ENCODE assay signal across 14 mouse cellular contexts in genomic region chr1:179568690-179569398, GRCm38 (mm10). TPM values are rescaled to one million over a fixed set of nuclear protein-coding genes. Genes with fewer than 3 reads are reported as not detected.
DNase-seq lines count a peak whose midpoint lies in the region; ATAC-seq lines count a peak whose summit lies in the region.
"Had no signal": no experiment of that assay in that cellular context is flagged by ENCODE, and none has a peak within 500 bp of the region (broad histone marks: within the 10 kb centered on the region; RNA-seq: fewer than 3 reads in every experiment).

No protein-coding gene starts in this region.

- peaks cover 33% of the 10 kb centered on the region for H3K4me1 ChIP-seq in heart, embryonic 10.5 days
- H3K4me1 ChIP-seq in embryonic facial prominence, embryonic 10.5 days, result peaks cover 42% of the 10 kb centered on the region
- peaks cover 15% of the 10 kb centered on the region for H3K4me1 ChIP-seq in liver, embryonic 16.5 days (ENCODE audit: control insufficient read depth, low read depth, low read length)
- H3K4me1 ChIP-seq in forebrain, embryonic 14.5 days (ENCODE audit: control insufficient read depth, insufficient read depth, low read length), result no peaks in the 10 kb centered on the region
- H3K4me1 ChIP-seq: midbrain, embryonic 15.5 days had no signal

- no peaks in the 10 kb centered on the region for H3K9me3 ChIP-seq in heart, embryonic 10.5 days
- H3K9me3 ChIP-seq in embryonic facial prominence, embryonic 10.5 days, result no peaks in the 10 kb centered on the region
- no peaks in the 10 kb centered on the region for H3K9me3 ChIP-seq in liver, embryonic 16.5 days (replicated peaks; ENCODE audit: control insufficient read depth, low read length)
- no peaks in the 10 kb centered on the region for H3K9me3 ChIP-seq in forebrain, embryonic 14.5 days (replicated peaks; ENCODE audit: control insufficient read depth, low read length)
- H3K9me3 ChIP-seq: forebrain, embryonic 10.5 days; midbrain, embryonic 15.5 days had no signal

- H3K9ac ChIP-seq in liver, embryonic 16.5 days (ENCODE audit: low read depth, low read length), result no peak overlapping the region
- no peak overlapping the region for H3K9ac ChIP-seq in forebrain, embryonic 14.5 days (ENCODE audit: low read length)
- H3K9ac ChIP-seq: midbrain, embryonic 15.5 days had no signal

- H3K27me3 ChIP-seq in heart, embryonic 10.5 days (ENCODE audit: insufficient read depth, poor library complexity, severe bottlenecking), result no peaks in the 10 kb centered on the region
- H3K27me3 ChIP-seq in embryonic facial prominence, embryonic 10.5 days (replicated peaks; ENCODE audit: low read depth, poor library complexity, severe bottlenecking), result no peaks in the 10 kb centered on the region
- no peaks in the 10 kb centered on the region for H3K27me3 ChIP-seq in liver, embryonic 16.5 days (ENCODE audit: control insufficient read depth, insufficient read depth, low read depth, low read length)
- no peaks in the 10 kb centered on the region for H3K27me3 ChIP-seq in forebrain, embryonic 14.5 days (replicated peaks; ENCODE audit: control insufficient read depth, insufficient read depth, low read length)
- H3K27me3 ChIP-seq: midbrain, embryonic 15.5 days had no signal

- H3K4me3 ChIP-seq in heart, embryonic 10.5 days, result no peak overlapping the region
- no peak overlapping the region for H3K4me3 ChIP-seq in embryonic facial prominence, embryonic 10.5 days
- H3K4me3 ChIP-seq in liver, embryonic 16.5 days (ENCODE audit: low read depth, low read length), result no peak overlapping the region
- no peak overlapping the region for H3K4me3 ChIP-seq in forebrain, embryonic 14.5 days (ENCODE audit: low read depth, low read length)
- H3K4me3 ChIP-seq: forebrain, embryonic 10.5 days; midbrain, embryonic 15.5 days had no signal

- no peak for DNase-seq in heart, embryonic 10.5 days (ENCODE audit: low spot score)
- no peak for DNase-seq in heart, postnatal 14 days
- DNase-seq in embryonic facial prominence, embryonic 10.5 days (ENCODE audit: low spot score), result no peak
- no peak for DNase-seq in forebrain, embryonic 14.5 days (ENCODE audit: low spot score)
- DNase-seq in cerebellum, adult 9-10 months, result no peak
- DNase-seq in kidney, postnatal 14 days, result no peak
- DNase-seq: adrenal gland, adult 8-10 months; embryo, embryonic 11 days; gastrocnemius, postnatal 25 days; right cerebral cortex, postnatal 25 days had no signal

- ATAC-seq in liver, embryonic 16.5 days (ENCODE audit: low read depth), result peak; percentile 30; the same call in 1 of the 2 replicates
- peak; percentile 47 for ATAC-seq in megakaryocyte progenitor cell, adult 5-6 weeks (replicated peaks; ENCODE audit: poor library complexity)
- ATAC-seq in forebrain, embryonic 14.5 days, result no peak
- ATAC-seq: midbrain, embryonic 15.5 days had no signal

- intact Hi-C loops in heart, postnatal 14 days (cut with DNase I), result no loop called here

- no peak overlapping the region for H3K4me2 ChIP-seq in liver, embryonic 16.5 days (ENCODE audit: low read depth, low read length)
- no peak overlapping the region for H3K4me2 ChIP-seq in forebrain, embryonic 14.5 days (ENCODE audit: low read length)
- H3K4me2 ChIP-seq: midbrain, embryonic 15.5 days had no signal

- H3K27ac ChIP-seq in heart, embryonic 10.5 days, result peak overlapping the region; percentile 69
- 0 out of 2 replicates have a peak overlapping the region, but pooled peaks have one; percentile 10 for H3K27ac ChIP-seq in embryonic facial prominence, embryonic 10.5 days (replicated peaks)
- H3K27ac ChIP-seq in liver, embryonic 16.5 days (ENCODE audit: low read length), result no peak overlapping the region
- H3K27ac ChIP-seq in forebrain, embryonic 14.5 days (ENCODE audit: low read depth, low read length), result no peak overlapping the region
- H3K27ac ChIP-seq: forebrain, embryonic 10.5 days; midbrain, embryonic 15.5 days had no signal

- WGBS in heart, embryonic 10.5 days, result 36% methylated on average over 4 of the region's 4 CpGs
- 78% methylated on average over 4 of the region's 4 CpGs for WGBS in embryonic facial prominence, embryonic 10.5 days
- 35% methylated on average over 4 of the region's 4 CpGs for WGBS in liver, embryonic 16.5 days (ENCODE audit: insufficient replicate concordance)
- WGBS in forebrain, embryonic 14.5 days, result 95% methylated on average over 4 of the region's 4 CpGs

- H3K36me3 ChIP-seq in heart, embryonic 10.5 days, result no peaks in the 10 kb centered on the region
- no peaks in the 10 kb centered on the region for H3K36me3 ChIP-seq in embryonic facial prominence, embryonic 10.5 days (replicated peaks)
- no peaks in the 10 kb centered on the region for H3K36me3 ChIP-seq in liver, embryonic 16.5 days (ENCODE audit: control insufficient read depth, insufficient read depth)
- H3K36me3 ChIP-seq in forebrain, embryonic 14.5 days (ENCODE audit: control insufficient read depth, insufficient read depth, low read length), result no peaks in the 10 kb centered on the region
- H3K36me3 ChIP-seq: forebrain, embryonic 10.5 days; midbrain, embryonic 15.5 days had no signal

RNA-seq across cellular contexts. Expression of gene Cnst, which starts 22.7 kb away (rescaled TPM):
- polyA plus RNA-seq in heart, embryonic 10.5 days (2016; fragmentation: Nextera tagmentation; extraction: Ambion mirVana), result 15.9 and 18.9 TPM in 2 replicates
- total RNA-seq in heart, postnatal 14 days (2021), result 10 to 100 TPM; 43.6 to 51.9 TPM
- 21.0 and 21.6 TPM in 2 replicates for polyA plus RNA-seq in embryonic facial prominence, embryonic 10.5 days (2016; fragmentation: Nextera tagmentation; extraction: Ambion mirVana)
- 11.6 and 11.8 TPM in 2 replicates for polyA plus RNA-seq in liver, embryonic 16.5 days (2015; fragmentation: Nextera tagmentation; extraction: Ambion mirVana)
- total RNA-seq in megakaryocyte progenitor cell, adult 5-6 weeks (2015), result 8.3 and 13.0 TPM in 2 replicates
- total RNA-seq in megakaryocyte progenitor cell, adult 5-6 weeks (2017), result 14.2 and 15.8 TPM in 2 replicates
- 23.3 and 28.1 TPM in 2 replicates for polyA plus RNA-seq in forebrain, embryonic 14.5 days (2014; fragmentation: Nextera tagmentation; extraction: Ambion mirVana)

RNA-seq across cellular contexts. Expression of gene Tfb2m, which starts 22.8 kb away (rescaled TPM):
- polyA plus RNA-seq in heart, embryonic 10.5 days (2016; fragmentation: Nextera tagmentation; extraction: Ambion mirVana), result 22.4 and 24.7 TPM in 2 replicates
- total RNA-seq in heart, postnatal 14 days (2021), result 10 to 100 TPM; 33.9 to 42.3 TPM
- polyA plus RNA-seq in embryonic facial prominence, embryonic 10.5 days (2016; fragmentation: Nextera tagmentation; extraction: Ambion mirVana), result 25.1 and 28.1 TPM in 2 replicates
- 7.7 and 10.0 TPM in 2 replicates for polyA plus RNA-seq in liver, embryonic 16.5 days (2015; fragmentation: Nextera tagmentation; extraction: Ambion mirVana)
- total RNA-seq in megakaryocyte progenitor cell, adult 5-6 weeks (2015), result 46.2 and 50.3 TPM in 2 replicates
- 43.9 and 50.6 TPM in 2 replicates for total RNA-seq in megakaryocyte progenitor cell, adult 5-6 weeks (2017)
- 37.2 and 45.7 TPM in 2 replicates for polyA plus RNA-seq in forebrain, embryonic 14.5 days (2014; fragmentation: Nextera tagmentation; extraction: Ambion mirVana)

RNA-seq across cellular contexts. Expression of gene Smyd3, which starts 51.0 kb away (rescaled TPM):
- 11.4 and 16.1 TPM in 2 replicates for polyA plus RNA-seq in heart, embryonic 10.5 days (2016; fragmentation: Nextera tagmentation; extraction: Ambion mirVana)
- 1 to 10 TPM; 5.9 to 9.3 TPM for total RNA-seq in heart, postnatal 14 days (2021)
- polyA plus RNA-seq in embryonic facial prominence, embryonic 10.5 days (2016; fragmentation: Nextera tagmentation; extraction: Ambion mirVana), result 20.7 and 21.5 TPM in 2 replicates
- 5.4 and 6.4 TPM in 2 replicates for polyA plus RNA-seq in liver, embryonic 16.5 days (2015; fragmentation: Nextera tagmentation; extraction: Ambion mirVana)
- 19.8 and 20.7 TPM in 2 replicates for total RNA-seq in megakaryocyte progenitor cell, adult 5-6 weeks (2015)
- 22.9 and 35.6 TPM in 2 replicates for total RNA-seq in megakaryocyte progenitor cell, adult 5-6 weeks (2017)
- polyA plus RNA-seq in forebrain, embryonic 14.5 days (2014; fragmentation: Nextera tagmentation; extraction: Ambion mirVana), result 18.2 and 26.1 TPM in 2 replicates

Comparison
In these comparisons a context has a peak if more than half of its experiments do, and no peak if none do; other contexts are left out.
1. H3K27ac ChIP-seq: peak in heart, embryonic 10.5 days (single experiment) and embryonic facial prominence, embryonic 10.5 days (single experiment); none in liver, embryonic 16.5 days (single experiment) and forebrain, embryonic 14.5 days (single experiment).